Mouse (Mus musculus) ES-E14 (cell line): ENCODE results near the gene Arhgap1. TPM values are rescaled to one million over a fixed set of nuclear protein-coding genes. Genes with fewer than 3 reads are reported as not detected.
A peak's percentile ranks its signal among the peaks of the same experiment; 100 is the strongest.

ENCODE experiments used
- DNase-seq: peaks from one replicate; pipeline ENCODE4 v3.0.0-alpha.2; 2013; ENCODE audit warnings: low read depth, low spot score
- H3K27ac ChIP-seq: 2 replicates; pipeline ENCODE4 v1.5.1; 2012; ENCODE audit warnings: low read depth, mild to moderate bottlenecking, low read length, moderate library complexity, mixed read lengths; ENCODE audit not compliant: poor library complexity, insufficient read depth, severe bottlenecking
- H3K36me3 ChIP-seq: 2 replicates; pipeline ENCODE4 v1.6.1; 2012; ENCODE audit warnings: mild to moderate bottlenecking, low read length, moderate library complexity, mixed read lengths; ENCODE audit not compliant: control insufficient read depth, poor library complexity, insufficient read depth, severe bottlenecking
- H3K4me1 ChIP-seq, 2 experiments: fragments of 150-350 bp in 1 of 2; sonication (generic) in 1 of 2; 2 replicates each; pipeline ENCODE4 v1.6.1; 2012; ENCODE audit warnings: low read length in 2 of 2, mild to moderate bottlenecking in 1 of 2, mixed read lengths in 1 of 2; ENCODE audit not compliant: control insufficient read depth in 2 of 2, insufficient read depth in 2 of 2, poor library complexity in 1 of 2
- H3K4me3 ChIP-seq, 2 experiments: fragments of 150-350 bp in 1 of 2; sonication (generic) in 1 of 2; 2 replicates each; pipeline ENCODE4 v1.5.1; 2012; ENCODE audit warnings: low read length in 2 of 2, low read depth in 1 of 2, mild to moderate bottlenecking in 1 of 2, mixed read lengths in 1 of 2; ENCODE audit not compliant: insufficient read depth in 1 of 2, poor library complexity in 1 of 2, severe bottlenecking in 1 of 2
- H3K9ac ChIP-seq: 2 replicates; pipeline ENCODE4 v1.6.1; 2012; ENCODE audit warnings: low read depth, mild to moderate bottlenecking, low read length, mixed read lengths; ENCODE audit not compliant: poor library complexity, insufficient read depth, severe bottlenecking
- H3K9me3 ChIP-seq: fragments of 150-350 bp; sonication (generic); 2 replicates; pipeline ENCODE4 v1.6.1; 2012; ENCODE audit warnings: low read depth, mild to moderate bottlenecking, low read length; ENCODE audit not compliant: control insufficient read depth, insufficient read depth
- CHD2 ChIP-seq: IDR thresholded peaks from 2 replicates; pipeline ENCODE4 v1.6.1; 2014; ENCODE audit warnings: mild to moderate bottlenecking, low read depth, low read length, inconsistent platforms
- HCFC1 ChIP-seq: IDR thresholded peaks from 2 replicates; pipeline ENCODE4 v1.6.1; 2012; ENCODE audit warnings: low read length, inconsistent platforms, borderline replicate concordance; ENCODE audit not compliant: insufficient read depth
- MAFK ChIP-seq: IDR thresholded peaks from 2 replicates; pipeline ENCODE4 v1.6.1; 2014; ENCODE audit warnings: mild to moderate bottlenecking, low read depth, low read length, inconsistent platforms; ENCODE audit not compliant: insufficient read depth
- ZC3H11A ChIP-seq: IDR thresholded peaks from 2 replicates; pipeline ENCODE4 v1.6.1; 2012; ENCODE audit warnings: low read depth, mild to moderate bottlenecking, inconsistent platforms, low read length, borderline replicate concordance
- ZNF384 ChIP-seq: IDR thresholded peaks from 2 replicates; pipeline ENCODE4 v1.6.1; 2012; ENCODE audit warnings: low read depth, low read length, inconsistent platforms
- in situ Hi-C, 2 experiments: fragments of 600-800 bp; cut with MboI; formaldehyde crosslinking; loops; one replicate each; pipeline ENCODE4 v1.15.1; 2025; ENCODE audit warnings: low sequenced_read_pairs in 2 of 2, inconsistent platforms in 1 of 2; ENCODE audit not compliant: unreplicated experiment in 2 of 2
- total RNA-seq: library from RNA; depleted of rRNA; stranded (reverse); fragments of 300-350 nt; gene quantifications from 2 replicates; pipeline ENCODE4 v1.2.3, GENCODE M21; 2012

The Arhgap1 gene
- total RNA-seq, 1 experiment, result 49.3 TPM

DNA sequence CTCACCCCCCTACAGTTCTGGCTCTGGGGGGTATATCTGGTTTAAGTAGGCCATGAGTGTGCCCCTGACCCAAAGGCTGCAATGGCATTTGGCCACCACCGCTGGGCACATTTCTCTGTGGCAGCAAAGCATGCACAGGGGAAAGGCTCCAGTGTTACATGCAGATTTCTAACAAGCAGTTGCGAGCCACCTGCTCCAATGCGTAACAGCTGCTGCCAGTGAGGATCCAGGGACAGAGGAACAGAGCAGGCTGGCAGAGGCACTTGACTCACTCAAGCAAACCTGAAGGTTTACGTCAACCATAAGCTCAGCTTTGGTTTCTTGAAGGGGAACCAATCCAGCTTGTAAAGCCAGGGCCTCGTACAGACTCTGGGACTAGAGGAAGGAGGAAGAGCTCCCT, 25.2 kb downstream of the Arhgap1 start:
- peak overlapping the region; percentile 30; the same call in 1 of the 2 replicates for H3K27ac ChIP-seq
- no peaks in the 10 kb centered on the region for H3K9me3 ChIP-seq
- peaks cover 46% of the 10 kb centered on the region for H3K36me3 ChIP-seq
- no peak overlapping the region for H3K9ac ChIP-seq
- H3K4me3 ChIP-seq, result no peak overlapping the region
- in situ Hi-C loops, result no loop called here
- H3K4me1 ChIP-seq, result peaks cover 0 to 5% of the 10 kb centered on the region in 2 experiments; a peak in 1 of 4 replicates
- TF ChIP-seq ZNF384, result no peak
- TF ChIP-seq ZC3H11A, result no peak
- no peak for TF ChIP-seq CHD2
- TF ChIP-seq MAFK, result no peak
- TF ChIP-seq HCFC1, result no peak
- no peak for DNase-seq

DNA sequence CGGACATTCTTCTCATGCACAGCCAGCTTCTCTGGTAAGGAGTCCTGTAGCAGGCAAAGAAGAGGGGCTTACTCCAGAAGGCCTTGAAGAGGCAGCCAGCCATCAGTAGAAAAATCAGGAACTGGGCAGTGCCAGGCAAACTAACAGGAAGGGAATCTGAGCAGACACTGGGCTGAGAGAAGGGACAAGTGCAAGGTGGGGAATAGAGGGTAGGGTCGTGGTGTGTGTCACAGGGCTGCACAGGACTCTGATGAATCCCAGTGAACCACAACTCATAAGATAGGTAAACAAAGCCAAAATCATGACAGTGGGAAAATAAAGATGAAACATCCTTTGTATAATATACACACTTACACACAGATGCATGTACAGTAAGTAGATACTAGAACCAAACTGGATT, 26.8 kb downstream of the Arhgap1 start:
- Histone ChIP-seq H3K4me3 (no peak overlapping the region), H3K9ac (no peak overlapping the region), H3K36me3 (peaks cover 42% of the 10 kb centered on the region), H3K27ac (no peak overlapping the region), H3K9me3 (no peaks in the 10 kb centered on the region), H3K4me1 (peaks cover 0 to 5% of the 10 kb centered on the region in 2 experiments; a peak in 1 of 4 replicates)
- TF ChIP-seq MAFK (no peak), HCFC1 (no peak), ZNF384 (no peak), CHD2 (no peak), ZC3H11A (no peak)
- in situ Hi-C loops, result no loop called here
- DNase-seq, result no peak

DNA sequence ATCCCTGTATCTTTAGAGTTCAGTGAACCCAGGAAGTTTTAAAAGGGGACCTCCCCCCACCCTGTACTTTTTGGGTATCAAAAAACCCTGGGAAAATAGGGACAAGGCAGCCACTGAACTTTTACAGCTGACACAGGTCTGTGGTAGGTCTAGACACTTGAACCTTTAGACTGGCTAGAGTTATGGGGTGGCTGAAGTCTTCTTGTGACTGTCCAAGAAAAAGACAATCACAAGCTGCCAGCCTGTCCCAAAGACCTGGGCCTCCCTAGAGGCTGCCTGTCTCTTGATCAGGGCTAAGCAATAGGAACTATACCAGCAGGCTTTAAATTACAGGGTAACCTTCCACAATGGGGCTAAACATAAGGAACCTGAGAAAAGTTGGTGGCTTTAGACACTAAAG, 27.3 kb downstream of the Arhgap1 start:
- TF ChIP-seq CHD2 (no peak), MAFK (no peak), ZC3H11A (no peak), ZNF384 (no peak), HCFC1 (no peak)
- H3K9ac ChIP-seq, result no peak overlapping the region
- H3K9me3 ChIP-seq, result no peaks in the 10 kb centered on the region
- H3K27ac ChIP-seq, result no peak overlapping the region
- peaks cover 45% of the 10 kb centered on the region for H3K36me3 ChIP-seq
- DNase-seq, result no peak
- in situ Hi-C loops, result no loop called here
- no peak overlapping the region for H3K4me3 ChIP-seq
- H3K4me1 ChIP-seq, result peaks cover 0 to 5% of the 10 kb centered on the region in 2 experiments; a peak in 1 of 4 replicates

DNA sequence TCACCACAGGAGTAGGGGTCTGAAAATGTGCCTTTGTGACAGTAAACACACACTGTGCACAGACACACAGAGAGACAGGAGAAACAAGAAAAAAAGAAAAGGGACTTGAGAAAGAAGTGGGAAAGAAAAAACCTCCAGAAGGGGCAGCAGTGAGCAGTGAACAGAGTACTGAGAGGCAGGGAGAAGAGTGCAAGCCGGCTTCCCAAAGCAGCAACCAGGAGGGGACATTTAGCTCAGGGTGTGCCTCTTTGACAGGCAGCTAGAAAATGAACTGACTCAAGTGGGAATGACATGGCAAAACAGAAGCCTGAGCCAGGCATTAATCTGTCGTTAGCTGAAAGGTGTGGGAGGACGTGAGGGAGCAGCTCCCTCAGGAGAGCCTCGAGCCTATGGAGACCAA, 33.2 kb downstream of the Arhgap1 start:
- TF ChIP-seq HCFC1 (no peak), ZNF384 (0 out of 2 replicates have a peak, but pooled peaks have one; percentile 37), ZC3H11A (no peak), MAFK (0 out of 2 replicates have a peak, but pooled peaks have one; percentile 5), CHD2 (no peak)
- Histone ChIP-seq H3K9me3 (no peaks in the 10 kb centered on the region), H3K4me3 (no peak overlapping the region), H3K36me3 (peaks cover 36% of the 10 kb centered on the region), H3K27ac (no peak overlapping the region), H3K9ac (no peak overlapping the region), H3K4me1 (peaks cover 0 to 3% of the 10 kb centered on the region in 2 experiments; a peak in 1 of 4 replicates)
- in situ Hi-C loops, result no loop called here
- DNase-seq, result peak; percentile 69

DNA sequence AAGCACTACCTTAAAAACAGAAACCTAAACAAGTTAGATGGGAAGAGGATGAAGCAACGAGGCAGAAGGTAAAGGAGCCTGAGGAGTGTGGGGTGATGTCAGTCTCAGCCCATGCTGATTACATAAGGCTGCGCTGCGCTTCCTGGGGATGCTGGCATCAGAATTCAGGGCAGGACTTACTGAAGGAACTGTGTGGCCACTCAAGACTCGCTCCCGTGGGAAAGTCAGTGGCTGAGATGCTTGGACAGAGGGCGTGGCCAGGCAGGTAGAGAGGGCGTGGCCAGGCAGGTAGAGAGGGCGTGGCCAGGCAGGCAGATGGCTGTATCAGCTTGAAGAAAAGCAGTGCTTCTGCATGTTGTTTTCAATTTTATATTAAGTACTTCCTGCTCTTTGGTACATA, 34.3 kb downstream of the Arhgap1 start:
- Histone ChIP-seq H3K27ac (no peak overlapping the region), H3K36me3 (peaks cover 31% of the 10 kb centered on the region), H3K9me3 (no peaks in the 10 kb centered on the region), H3K4me3 (no peak overlapping the region), H3K4me1 (peaks cover 0 to 3% of the 10 kb centered on the region in 2 experiments; a peak in 1 of 4 replicates), H3K9ac (no peak overlapping the region)
- DNase-seq, result no peak
- no peak for TF ChIP-seq CHD2
- no peak for TF ChIP-seq ZNF384
- no peak for TF ChIP-seq HCFC1
- TF ChIP-seq ZC3H11A, result no peak
- TF ChIP-seq MAFK, result no peak
- in situ Hi-C loops, result no loop called here
